Mouse (Mus musculus) thymus, postnatal 0 days (tissue): ENCODE measurements around the gene Olfr325. TPM values are rescaled to one million over a fixed set of nuclear protein-coding genes. Genes with fewer than 3 reads are reported as not detected.

ENCODE experiments used
- DNase-seq: peaks from one replicate; pipeline ENCODE4 v3.0.0-alpha.2; 2015; ENCODE audit warnings: low spot score
- polyA plus RNA-seq: library from polyadenylated mRNA; unstranded; fragments of >200 nt; fragmentation: Nextera tagmentation; extraction: Ambion mirVana; gene quantifications from 2 replicates; pipeline ENCODE4 v1.2.1, GENCODE M21; 2015

The Olfr325 gene
- polyA plus RNA-seq, 1 experiment from 2014 or later: not detected

- no peak for DNase-seq
Observed at GRCm38 (mm10) chr11:58630401-58630800, 52.9 kb downstream of the Olfr325 start, which contains the start of gene Olfr323. Olfr323 (minus strand) TSS chr11:58630501.

Other genes with a start within 250 kb of the Olfr325 start
- gene Zfp672, start 247.4 kb upstream of the Olfr325 start, polyA plus RNA-seq: 59.2 and 72.2 TPM in 2 replicates
- gene Sh3bp5l, start 247.0 kb upstream of the Olfr325 start, polyA plus RNA-seq: 29.2 and 30.4 TPM in 2 replicates
- 1.6 and 2.1 TPM in 2 replicates for gene Lypd8, start 198.7 kb upstream of the Olfr325 start, polyA plus RNA-seq
- gene 1810065E05Rik, start 156.6 kb upstream of the Olfr325 start, polyA plus RNA-seq: 0.40 and 0.64 TPM in 2 replicates
- gene Gm12253, start 145.2 kb upstream of the Olfr325 start, polyA plus RNA-seq: 0.12 and 0.23 TPM in 2 replicates
- not detected in 2 replicates for gene Lypd9, start 124.8 kb upstream of the Olfr325 start, polyA plus RNA-seq
- not detected in 2 replicates for gene Olfr30, start 115.5 kb upstream of the Olfr325 start, polyA plus RNA-seq
- not detected in 2 replicates for gene Olfr332, start 85.2 kb upstream of the Olfr325 start, polyA plus RNA-seq
- not detected in 2 replicates for gene Olfr331, start 75.2 kb upstream of the Olfr325 start, polyA plus RNA-seq
- gene Olfr330, start 42.9 kb upstream of the Olfr325 start, polyA plus RNA-seq: 0.13 TPM in 1 of 2 replicates, not detected in the other
- 0.09 TPM in 1 of 2 replicates, not detected in the other for gene Olfr329-ps, start 31.3 kb upstream of the Olfr325 start, polyA plus RNA-seq
- gene Olfr328, start 22.1 kb upstream of the Olfr325 start, polyA plus RNA-seq: 0.06 TPM in 1 of 2 replicates, not detected in the other
- gene Olfr224, start 7.2 kb upstream of the Olfr325 start, polyA plus RNA-seq: not detected in 2 replicates
- not detected in 2 replicates for gene Olfr324, start 17.4 kb downstream of the Olfr325 start, polyA plus RNA-seq
- 0.95 and 1.0 TPM in 2 replicates for gene 2210407C18Rik, start 38.3 kb downstream of the Olfr325 start, polyA plus RNA-seq
- gene Olfr323, start 52.8 kb downstream of the Olfr325 start, polyA plus RNA-seq: not detected in 2 replicates
- not detected in 2 replicates for gene Trim58, start 62.7 kb downstream of the Olfr325 start, polyA plus RNA-seq
- not detected in 2 replicates for gene Olfr322, start 81.1 kb downstream of the Olfr325 start, polyA plus RNA-seq
- gene Olfr320, start 103.4 kb downstream of the Olfr325 start, polyA plus RNA-seq: not detected in 2 replicates
- not detected in 2 replicates for gene Olfr319, start 121.4 kb downstream of the Olfr325 start, polyA plus RNA-seq
- gene Olfr318, start 146.3 kb downstream of the Olfr325 start, polyA plus RNA-seq: not detected in 2 replicates
- gene Olfr317, start 161.5 kb downstream of the Olfr325 start, polyA plus RNA-seq: not detected in 2 replicates
- not detected in 2 replicates for gene Olfr316, start 175.0 kb downstream of the Olfr325 start, polyA plus RNA-seq
- gene Olfr315, start 195.5 kb downstream of the Olfr325 start, polyA plus RNA-seq: not detected in 2 replicates
- not detected in 2 replicates for gene Olfr314, start 205.2 kb downstream of the Olfr325 start, polyA plus RNA-seq
- gene Fam183b, start 224.2 kb downstream of the Olfr325 start, polyA plus RNA-seq: 1.5 and 2.2 TPM in 2 replicates
- 0.06 and 0.08 TPM in 2 replicates for gene Olfr313, start 237.3 kb downstream of the Olfr325 start, polyA plus RNA-seq